Mouse (Mus musculus): ENCODE results near the gene Commd8. TPM values are rescaled to one million over a fixed set of nuclear protein-coding genes. Genes with fewer than 3 reads are reported as not detected.

Gene Commd8
- polyA plus RNA-seq, 1 experiment from 2014 or later = 162 TPM

- Histone ChIP-seq H3K4me2 (ENCODE audit: low read depth, low read length) (no peak overlapping the region), H3K27ac (ENCODE audit: low read depth, low read length) (no peak overlapping the region), H3K27me3 (ENCODE audit: control insufficient read depth, insufficient read depth, low read length) (no peaks in the 10 kb centered on the region), H3K4me3 (ENCODE audit: low read depth, low read length) (no peak overlapping the region), H3K36me3 (ENCODE audit: control insufficient read depth, insufficient read depth, low read length) (no peaks in the 10 kb centered on the region), H3K9ac (replicated peaks; ENCODE audit: low read depth, low read length) (no peak overlapping the region), H3K4me1 (ENCODE audit: control insufficient read depth, insufficient read depth, low read length) (no peaks in the 10 kb centered on the region), H3K9me3 (ENCODE audit: control insufficient read depth, low read length) (no peaks in the 10 kb centered on the region)
- peak; percentile 64; the same call in 1 of the 2 replicates for ATAC-seq (ENCODE audit: low read depth)
- 45% methylated on average over 7 of the region's 7 CpGs for WGBS
These were observed 7.5 kb upstream of the Commd8 start for GRCm38 (mm10) chr5:72175530-72175929.

GRCm38 (mm10) chr5:72175050-72175449 is 7.1 kb upstream of the Commd8 start:
- H3K9ac ChIP-seq (replicated peaks; ENCODE audit: low read depth, low read length) = no peak overlapping the region
- ATAC-seq (ENCODE audit: low read depth) = no peak
- WGBS = 76% methylated on average over 4 of the region's 4 CpGs
- H3K4me1 ChIP-seq (ENCODE audit: control insufficient read depth, insufficient read depth, low read length) = no peaks in the 10 kb centered on the region
- H3K4me3 ChIP-seq (ENCODE audit: low read depth, low read length) = no peak overlapping the region
- H3K9me3 ChIP-seq (ENCODE audit: control insufficient read depth, low read length) = no peaks in the 10 kb centered on the region
- no peaks in the 10 kb centered on the region for H3K36me3 ChIP-seq (ENCODE audit: control insufficient read depth, insufficient read depth, low read length)
- no peak overlapping the region for H3K27ac ChIP-seq (ENCODE audit: low read depth, low read length)
- no peaks in the 10 kb centered on the region for H3K27me3 ChIP-seq (ENCODE audit: control insufficient read depth, insufficient read depth, low read length)
- no peak overlapping the region for H3K4me2 ChIP-seq (ENCODE audit: low read depth, low read length)

GRCm38 (mm10) chr5:72173521-72173920 is 5.5 kb upstream of the Commd8 start:
- WGBS = 80% methylated on average over 1 of the region's 1 CpGs
- Histone ChIP-seq H3K4me1 (ENCODE audit: control insufficient read depth, insufficient read depth, low read length) (no peaks in the 10 kb centered on the region), H3K9me3 (ENCODE audit: control insufficient read depth, low read length) (no peaks in the 10 kb centered on the region), H3K4me2 (ENCODE audit: low read depth, low read length) (no peak overlapping the region), H3K36me3 (ENCODE audit: control insufficient read depth, insufficient read depth, low read length) (no peaks in the 10 kb centered on the region), H3K4me3 (ENCODE audit: low read depth, low read length) (no peak overlapping the region), H3K9ac (replicated peaks; ENCODE audit: low read depth, low read length) (no peak overlapping the region), H3K27ac (ENCODE audit: low read depth, low read length) (no peak overlapping the region), H3K27me3 (ENCODE audit: control insufficient read depth, insufficient read depth, low read length) (no peaks in the 10 kb centered on the region)
- ATAC-seq (ENCODE audit: low read depth) = no peak

GRCm38 (mm10) chr5:72172675-72173074 is 4.7 kb upstream of the Commd8 start:
- H3K9me3 ChIP-seq (ENCODE audit: control insufficient read depth, low read length) = no peaks in the 10 kb centered on the region
- H3K27me3 ChIP-seq (ENCODE audit: control insufficient read depth, insufficient read depth, low read length) = no peaks in the 10 kb centered on the region
- no peak overlapping the region for H3K9ac ChIP-seq (replicated peaks; ENCODE audit: low read depth, low read length)
- no peaks in the 10 kb centered on the region for H3K36me3 ChIP-seq (ENCODE audit: control insufficient read depth, insufficient read depth, low read length)
- 37% methylated on average over 3 of the region's 3 CpGs for WGBS
- H3K4me3 ChIP-seq (ENCODE audit: low read depth, low read length) = no peak overlapping the region
- no peaks in the 10 kb centered on the region for H3K4me1 ChIP-seq (ENCODE audit: control insufficient read depth, insufficient read depth, low read length)
- no peak for ATAC-seq (ENCODE audit: low read depth)
- H3K4me2 ChIP-seq (ENCODE audit: low read depth, low read length) = no peak overlapping the region
- no peak overlapping the region for H3K27ac ChIP-seq (ENCODE audit: low read depth, low read length)

- Histone ChIP-seq H3K27me3 (ENCODE audit: control insufficient read depth, insufficient read depth, low read length) (no peaks in the 10 kb centered on the region), H3K9ac (replicated peaks; ENCODE audit: low read depth, low read length) (no peak overlapping the region), H3K9me3 (ENCODE audit: control insufficient read depth, low read length) (no peaks in the 10 kb centered on the region), H3K4me2 (ENCODE audit: low read depth, low read length) (no peak overlapping the region), H3K27ac (ENCODE audit: low read depth, low read length) (no peak overlapping the region), H3K4me3 (ENCODE audit: low read depth, low read length) (no peak overlapping the region), H3K4me1 (ENCODE audit: control insufficient read depth, insufficient read depth, low read length) (peaks cover 5% of the 10 kb centered on the region; the same call in 1 of the 2 replicates), H3K36me3 (ENCODE audit: control insufficient read depth, insufficient read depth, low read length) (no peaks in the 10 kb centered on the region)
- ATAC-seq (ENCODE audit: low read depth) = no peak
- 71% methylated on average over 6 of the region's 6 CpGs for WGBS
These were observed 2.1 kb upstream of the Commd8 start for GRCm38 (mm10) chr5:72170067-72170466.

- peak overlapping the region; percentile 78 for H3K4me3 ChIP-seq (ENCODE audit: low read depth, low read length)
These were observed 264 bp upstream of the Commd8 start for GRCm38 (mm10) chr5:72168285-72168621.

GRCm38 (mm10) chr5:72164386-72164785 is 3.6 kb downstream of the Commd8 start:
- H3K27ac ChIP-seq (ENCODE audit: low read depth, low read length) = no peak overlapping the region
- no peak overlapping the region for H3K4me2 ChIP-seq (ENCODE audit: low read depth, low read length)
- no peak overlapping the region for H3K4me3 ChIP-seq (ENCODE audit: low read depth, low read length)
- H3K27me3 ChIP-seq (ENCODE audit: control insufficient read depth, insufficient read depth, low read length) = no peaks in the 10 kb centered on the region
- H3K9ac ChIP-seq (replicated peaks; ENCODE audit: low read depth, low read length) = no peak overlapping the region
- H3K36me3 ChIP-seq (ENCODE audit: control insufficient read depth, insufficient read depth, low read length) = peaks cover 17% of the 10 kb centered on the region
- peaks cover 5% of the 10 kb centered on the region; the same call in 1 of the 2 replicates for H3K4me1 ChIP-seq (ENCODE audit: control insufficient read depth, insufficient read depth, low read length)
- ATAC-seq (ENCODE audit: low read depth) = no peak
- 45% methylated on average over 7 of the region's 7 CpGs for WGBS
- H3K9me3 ChIP-seq (ENCODE audit: control insufficient read depth, low read length) = no peaks in the 10 kb centered on the region

More at GRCm38 (mm10) chr5:72168285-72168621, 264 bp upstream of the Commd8 start:
- Histone ChIP-seq H3K27me3 (ENCODE audit: control insufficient read depth, insufficient read depth, low read length) (no peaks in the 10 kb centered on the region), H3K9ac (replicated peaks; ENCODE audit: low read depth, low read length) (no peak overlapping the region), H3K27ac (ENCODE audit: low read depth, low read length) (no peak overlapping the region; the same call in 1 of the 2 replicates), H3K4me1 (ENCODE audit: control insufficient read depth, insufficient read depth, low read length) (peaks cover 5% of the 10 kb centered on the region; the same call in 1 of the 2 replicates), H3K9me3 (ENCODE audit: control insufficient read depth, low read length) (no peaks in the 10 kb centered on the region), H3K4me2 (ENCODE audit: low read depth, low read length) (peak overlapping the region; percentile 91; the same call in 1 of the 2 replicates), H3K36me3 (ENCODE audit: control insufficient read depth, insufficient read depth, low read length) (no peaks in the 10 kb centered on the region)
- ATAC-seq (ENCODE audit: low read depth) = peak; percentile 58
- WGBS = 0% methylated on average over 4 of the region's 4 CpGs

- no peak overlapping the region for H3K27ac ChIP-seq (ENCODE audit: low read depth, low read length)
- peaks cover 5% of the 10 kb centered on the region; the same call in 1 of the 2 replicates for H3K4me1 ChIP-seq (ENCODE audit: control insufficient read depth, insufficient read depth, low read length)
- peaks cover 18% of the 10 kb centered on the region for H3K36me3 ChIP-seq (ENCODE audit: control insufficient read depth, insufficient read depth, low read length)
- no peak overlapping the region for H3K4me2 ChIP-seq (ENCODE audit: low read depth, low read length)
- ATAC-seq (ENCODE audit: low read depth) = no peak
- 88% methylated on average over 5 of the region's 5 CpGs for WGBS
- H3K4me3 ChIP-seq (ENCODE audit: low read depth, low read length) = no peak overlapping the region
- no peaks in the 10 kb centered on the region for H3K27me3 ChIP-seq (ENCODE audit: control insufficient read depth, insufficient read depth, low read length)
- H3K9ac ChIP-seq (replicated peaks; ENCODE audit: low read depth, low read length) = no peak overlapping the region
- H3K9me3 ChIP-seq (ENCODE audit: control insufficient read depth, low read length) = no peaks in the 10 kb centered on the region
These were observed 5.1 kb downstream of the Commd8 start for GRCm38 (mm10) chr5:72162855-72163254.

- H3K9ac ChIP-seq (replicated peaks; ENCODE audit: low read depth, low read length) = no peak overlapping the region
- no peaks in the 10 kb centered on the region for H3K9me3 ChIP-seq (ENCODE audit: control insufficient read depth, low read length)
- WGBS = 93% methylated on average over 11 of the region's 11 CpGs
- H3K27ac ChIP-seq (ENCODE audit: low read depth, low read length) = no peak overlapping the region
- H3K36me3 ChIP-seq (ENCODE audit: control insufficient read depth, insufficient read depth, low read length) = peaks cover 18% of the 10 kb centered on the region
- H3K4me2 ChIP-seq (ENCODE audit: low read depth, low read length) = no peak overlapping the region
- H3K4me1 ChIP-seq (ENCODE audit: control insufficient read depth, insufficient read depth, low read length) = no peaks in the 10 kb centered on the region
- no peak for ATAC-seq (ENCODE audit: low read depth)
- no peak overlapping the region for H3K4me3 ChIP-seq (ENCODE audit: low read depth, low read length)
- no peaks in the 10 kb centered on the region for H3K27me3 ChIP-seq (ENCODE audit: control insufficient read depth, insufficient read depth, low read length)
These were observed 7.1 kb downstream of the Commd8 start for GRCm38 (mm10) chr5:72160781-72161485.
